Mouse (Mus musculus): ENCODE data around the gene Sirt4. TPM values are rescaled to one million over a fixed set of nuclear protein-coding genes. Genes with fewer than 3 reads are reported as not detected.
"Not testable (repeated sequence)": the region's sequence is repeated elsewhere in the genome, so short reads cannot be mapped to it uniquely, and the experiment has no call there.

Sirt4 gene
- polyA plus RNA-seq, 1 experiment from 2014 or later: 26.8 TPM

GRCm38 (mm10) chr5:115509321-115509761 is 24.8 kb upstream of the Sirt4 start:
- Histone ChIP-seq H3K4me2 (ENCODE audit: low read length) (peak overlapping the region; percentile 72), H3K4me3 (ENCODE audit: low read length) (peak overlapping the region; percentile 92; the same call in 1 of the 2 replicates), H3K27ac (ENCODE audit: low read depth, low read length) (peak overlapping the region; percentile 59), H3K4me1 (ENCODE audit: control insufficient read depth, insufficient read depth, low read depth, low read length) (peaks cover 32% of the 10 kb centered on the region), H3K36me3 (ENCODE audit: control insufficient read depth, insufficient read depth, low read length) (no peaks in the 10 kb centered on the region), H3K27me3 (replicated peaks; ENCODE audit: control insufficient read depth, insufficient read depth, low read length) (no peaks in the 10 kb centered on the region), H3K9me3 (ENCODE audit: control insufficient read depth, low read length) (no peaks in the 10 kb centered on the region), H3K9ac (ENCODE audit: low read depth, low read length) (0 out of 2 replicates have a peak overlapping the region, but pooled peaks have one; percentile 8)
- no peak for ATAC-seq
- 29% methylated on average over 15 of the region's 15 CpGs for WGBS

GRCm38 (mm10) chr5:115508859-115509147 is 24.3 kb upstream of the Sirt4 start:
- Histone ChIP-seq H3K27me3 (replicated peaks; ENCODE audit: control insufficient read depth, insufficient read depth, low read length) (no peaks in the 10 kb centered on the region), H3K4me1 (ENCODE audit: control insufficient read depth, insufficient read depth, low read depth, low read length) (peaks cover 31% of the 10 kb centered on the region), H3K4me3 (ENCODE audit: low read length) (peak overlapping the region; percentile 92; the same call in 1 of the 2 replicates), H3K36me3 (ENCODE audit: control insufficient read depth, insufficient read depth, low read length) (no peaks in the 10 kb centered on the region), H3K27ac (ENCODE audit: low read depth, low read length) (peak overlapping the region; percentile 29; the same call in 1 of the 2 replicates), H3K9ac (ENCODE audit: low read depth, low read length) (peak overlapping the region; percentile 86; the same call in 1 of the 2 replicates), H3K9me3 (ENCODE audit: control insufficient read depth, low read length) (no peaks in the 10 kb centered on the region), H3K4me2 (ENCODE audit: low read length) (peak overlapping the region; percentile 72)
- WGBS: 26% methylated on average over 10 of the region's 10 CpGs
- no peak for ATAC-seq

GRCm38 (mm10) chr5:115507981-115508858 is 23.7 kb upstream of the Sirt4 start:
- 37% methylated on average over 18 of the region's 18 CpGs for whole genome bisulfite sequencing
- Histone ChIP-seq H3K4me3 (ENCODE audit: low read length) (peak overlapping the region; percentile 92), H3K9me3 (ENCODE audit: control insufficient read depth, low read length) (no peaks in the 10 kb centered on the region), H3K36me3 (ENCODE audit: control insufficient read depth, insufficient read depth, low read length) (no peaks in the 10 kb centered on the region), H3K9ac (ENCODE audit: low read depth, low read length) (peak overlapping the region; percentile 86), H3K4me2 (ENCODE audit: low read length) (peak overlapping the region; percentile 72), H3K27me3 (replicated peaks; ENCODE audit: control insufficient read depth, insufficient read depth, low read length) (no peaks in the 10 kb centered on the region), H3K4me1 (ENCODE audit: control insufficient read depth, insufficient read depth, low read depth, low read length) (peaks cover 31% of the 10 kb centered on the region), H3K27ac (ENCODE audit: low read depth, low read length) (no peak overlapping the region; the same call in 1 of the 2 replicates)
- no peak for ATAC-seq

- Histone ChIP-seq H3K4me2 (ENCODE audit: low read length) (peak overlapping the region; percentile 72), H3K4me3 (ENCODE audit: low read length) (peak overlapping the region; percentile 92), H3K9me3 (ENCODE audit: control insufficient read depth, low read length) (no peaks in the 10 kb centered on the region), H3K27ac (ENCODE audit: low read depth, low read length) (no peak overlapping the region), H3K9ac (ENCODE audit: low read depth, low read length) (peak overlapping the region; percentile 86), H3K27me3 (replicated peaks; ENCODE audit: control insufficient read depth, insufficient read depth, low read length) (no peaks in the 10 kb centered on the region), H3K4me1 (ENCODE audit: control insufficient read depth, insufficient read depth, low read depth, low read length) (peaks cover 31% of the 10 kb centered on the region), H3K36me3 (ENCODE audit: control insufficient read depth, insufficient read depth, low read length) (no peaks in the 10 kb centered on the region)
- 18% methylated on average over 12 of the region's 12 CpGs for WGBS
- ATAC-seq: no peak
Measured at GRCm38 (mm10) chr5:115507267-115507980, 22.9 kb upstream of the Sirt4 start.

GRCm38 (mm10) chr5:115506454-115507201 is 22.1 kb upstream of the Sirt4 start, which contains the start of gene Pxn:
Gene Pxn (plus strand): TSS chr5:115506676.
- H3K27me3 ChIP-seq (replicated peaks; ENCODE audit: control insufficient read depth, insufficient read depth, low read length): no peaks in the 10 kb centered on the region

GRCm38 (mm10) chr5:115505617-115506016 is 21.1 kb upstream of the Sirt4 start:
- not testable (repeated sequence) for H3K36me3 ChIP-seq (ENCODE audit: control insufficient read depth, insufficient read depth, low read length); H3K27me3 ChIP-seq (replicated peaks; ENCODE audit: control insufficient read depth, insufficient read depth, low read length); H3K4me2 ChIP-seq (ENCODE audit: low read length); H3K27ac ChIP-seq (ENCODE audit: low read depth, low read length); H3K9ac ChIP-seq (ENCODE audit: low read depth, low read length); H3K4me3 ChIP-seq (ENCODE audit: low read length); ATAC-seq; H3K9me3 ChIP-seq (ENCODE audit: control insufficient read depth, low read length)
- WGBS: 73% methylated on average over 4 of the region's 4 CpGs
- peaks cover 31% of the 10 kb centered on the region for H3K4me1 ChIP-seq (ENCODE audit: control insufficient read depth, insufficient read depth, low read depth, low read length)

More at GRCm38 (mm10) chr5:115506454-115507201, 22.1 kb upstream of the Sirt4 start, which contains the start of gene Pxn:
- Histone ChIP-seq H3K36me3 (ENCODE audit: control insufficient read depth, insufficient read depth, low read length) (no peaks in the 10 kb centered on the region), H3K9me3 (ENCODE audit: control insufficient read depth, low read length) (no peaks in the 10 kb centered on the region), H3K4me2 (ENCODE audit: low read length) (peak within 1 kb of the TSS; percentile 72), H3K4me3 (ENCODE audit: low read length) (peak within 1 kb of the TSS; percentile 92), H3K9ac (ENCODE audit: low read depth, low read length) (peak within 1 kb of the TSS; percentile 86), H3K4me1 (ENCODE audit: control insufficient read depth, insufficient read depth, low read depth, low read length) (peaks cover 31% of the 10 kb centered on the region), H3K27ac (ENCODE audit: low read depth, low read length) (peak within 1 kb of the TSS; percentile 59; the same call in 1 of the 2 replicates)
- ATAC-seq: peak; percentile 71
- 0% methylated on average over 49 of the region's 74 CpGs for WGBS

GRCm38 (mm10) chr5:115503035-115503434 is 18.5 kb upstream of the Sirt4 start:
- no peak overlapping the region for H3K9ac ChIP-seq (ENCODE audit: low read depth, low read length)
- ATAC-seq: no peak
- H3K4me3 ChIP-seq (ENCODE audit: low read length): no peak overlapping the region
- 62% methylated on average over 12 of the region's 12 CpGs for WGBS
- no peaks in the 10 kb centered on the region for H3K27me3 ChIP-seq (replicated peaks; ENCODE audit: control insufficient read depth, insufficient read depth, low read length)
- no peak overlapping the region for H3K27ac ChIP-seq (ENCODE audit: low read depth, low read length)
- no peaks in the 10 kb centered on the region for H3K9me3 ChIP-seq (ENCODE audit: control insufficient read depth, low read length)
- H3K4me1 ChIP-seq (ENCODE audit: control insufficient read depth, insufficient read depth, low read depth, low read length): peaks cover 10% of the 10 kb centered on the region
- no peak overlapping the region for H3K4me2 ChIP-seq (ENCODE audit: low read length)
- no peaks in the 10 kb centered on the region for H3K36me3 ChIP-seq (ENCODE audit: control insufficient read depth, insufficient read depth, low read length)

- Histone ChIP-seq H3K9ac (ENCODE audit: low read depth, low read length) (no peak overlapping the region), H3K4me1 (ENCODE audit: control insufficient read depth, insufficient read depth, low read depth, low read length) (no peaks in the 10 kb centered on the region), H3K4me2 (ENCODE audit: low read length) (no peak overlapping the region), H3K27ac (ENCODE audit: low read depth, low read length) (no peak overlapping the region), H3K27me3 (replicated peaks; ENCODE audit: control insufficient read depth, insufficient read depth, low read length) (no peaks in the 10 kb centered on the region), H3K9me3 (ENCODE audit: control insufficient read depth, low read length) (no peaks in the 10 kb centered on the region), H3K4me3 (ENCODE audit: low read length) (no peak overlapping the region), H3K36me3 (ENCODE audit: control insufficient read depth, insufficient read depth, low read length) (no peaks in the 10 kb centered on the region)
- WGBS: 81% methylated on average over 12 of the region's 12 CpGs
- no peak for ATAC-seq
Measured at GRCm38 (mm10) chr5:115500383-115500935, 15.9 kb upstream of the Sirt4 start.
